Mouse (Mus musculus) ovary, postnatal 14 days (tissue): ENCODE results near the gene Zpbp.

Source experiments
- DNase-seq: peaks from one replicate; pipeline ENCODE4 v3.0.0; 2022; ENCODE audit warnings: low spot score

Zpbp gene

DNA sequence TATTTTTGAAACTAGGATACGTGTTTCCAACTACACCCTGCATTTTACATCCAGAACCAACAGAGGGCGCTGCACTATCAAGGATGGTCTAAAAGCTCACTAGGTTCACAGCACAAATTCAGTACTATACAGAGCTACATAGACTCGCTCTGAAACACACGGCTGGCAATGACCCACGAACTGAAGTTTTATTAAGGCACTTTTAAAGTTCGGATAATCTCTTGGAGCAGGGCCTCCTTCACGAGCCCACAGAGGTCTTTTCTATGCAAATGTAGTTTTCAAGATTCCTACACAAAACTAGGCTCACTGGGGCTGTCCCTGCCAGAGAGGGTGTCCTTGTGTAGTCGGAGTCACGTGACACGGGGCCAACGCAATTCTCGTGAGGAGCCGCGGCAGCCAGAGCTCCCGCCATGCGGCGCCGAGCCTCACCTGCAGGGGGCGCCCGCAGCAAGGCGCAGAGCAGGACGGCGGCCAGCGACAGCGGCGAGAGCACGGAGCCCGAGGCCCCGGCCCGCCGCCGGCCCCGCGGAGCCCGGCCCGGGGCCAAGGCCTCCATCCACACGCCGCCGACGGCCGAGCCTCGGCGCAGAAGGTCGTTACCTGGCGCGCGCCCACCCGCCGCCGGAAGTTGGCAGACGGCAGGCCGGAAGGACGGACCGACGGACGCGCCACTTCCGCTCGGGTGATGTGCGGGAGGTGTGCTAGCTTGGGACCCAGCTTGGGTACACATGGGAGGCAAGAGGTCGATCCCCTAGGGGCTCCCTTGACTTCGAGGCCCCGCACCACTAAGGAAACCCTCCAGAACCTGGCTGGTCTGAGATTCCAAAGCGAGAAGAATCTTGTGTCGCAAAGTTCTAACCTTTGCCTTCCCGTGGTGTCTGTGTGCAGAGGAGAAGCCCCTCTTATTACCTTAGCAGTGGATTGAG lies at the start of gene Zpbp, which contains the start of gene Spata48:
Gene Zpbp (minus strand): TSS at position 774 of the 926 bp plus-strand sequence.
Gene Spata48 (plus strand): TSS at position 460 of the 926 bp plus-strand sequence.
- peak; percentile 83 for DNase-seq

DNA sequence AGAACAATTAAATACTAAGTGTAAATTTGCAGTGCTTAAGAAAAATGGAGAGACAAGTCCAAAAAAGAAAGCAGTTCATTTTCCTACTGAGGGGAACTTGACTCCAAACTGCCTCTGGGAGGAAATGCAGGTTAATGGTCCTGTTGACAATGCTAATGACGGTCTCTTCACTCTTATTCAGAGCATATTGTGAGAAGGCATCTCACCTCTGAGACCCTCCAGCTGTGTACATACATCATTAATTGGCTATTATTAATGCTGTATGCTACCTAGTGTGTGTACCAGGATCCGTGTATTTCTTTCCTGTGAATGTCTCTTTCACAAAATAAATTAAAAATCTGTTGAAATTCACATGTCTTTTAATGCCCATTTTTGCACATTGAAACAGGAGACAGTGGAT lies 47.2 kb upstream of the Zpbp start:
- DNase-seq: no peak

DNA sequence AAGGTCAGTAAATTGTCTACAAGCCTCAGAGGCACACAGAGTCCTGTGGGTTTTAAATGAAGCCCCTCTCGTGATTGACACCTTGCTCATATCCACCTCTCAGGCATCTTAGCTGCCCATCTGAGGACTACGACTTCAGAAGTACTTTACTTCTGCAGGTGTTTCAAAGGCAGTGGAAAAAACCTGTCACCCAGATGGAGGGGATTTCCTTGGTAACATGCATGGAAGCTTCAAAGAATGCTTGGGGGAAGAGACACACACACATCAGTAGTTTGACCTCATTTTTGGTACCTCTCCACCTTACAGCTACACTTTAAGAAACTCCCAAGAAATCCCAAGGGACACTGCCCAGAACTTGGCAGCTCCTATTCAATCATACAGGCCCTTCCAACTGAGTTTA lies 44.0 kb upstream of the Zpbp start:
- no peak for DNase-seq

DNA sequence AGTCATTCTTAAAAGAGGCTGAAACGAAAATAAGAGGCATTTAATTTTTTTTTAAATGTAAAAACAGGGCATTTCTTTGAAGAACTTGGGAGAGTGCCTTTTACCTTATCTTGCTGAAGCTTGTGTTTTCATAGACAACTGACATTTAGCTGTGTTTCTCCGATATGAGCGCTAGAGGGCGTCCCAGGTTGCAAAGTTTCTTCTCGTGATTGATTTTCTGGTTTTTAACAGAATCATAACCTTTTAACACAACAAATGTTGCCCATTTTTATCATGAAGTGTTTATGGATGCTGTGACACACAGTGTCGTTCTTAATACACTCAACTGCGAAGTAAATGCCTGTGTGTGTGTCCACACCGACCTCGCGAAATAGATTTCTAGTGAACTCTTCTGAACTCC lies 37.7 kb upstream of the Zpbp start:
- no peak for DNase-seq

DNA sequence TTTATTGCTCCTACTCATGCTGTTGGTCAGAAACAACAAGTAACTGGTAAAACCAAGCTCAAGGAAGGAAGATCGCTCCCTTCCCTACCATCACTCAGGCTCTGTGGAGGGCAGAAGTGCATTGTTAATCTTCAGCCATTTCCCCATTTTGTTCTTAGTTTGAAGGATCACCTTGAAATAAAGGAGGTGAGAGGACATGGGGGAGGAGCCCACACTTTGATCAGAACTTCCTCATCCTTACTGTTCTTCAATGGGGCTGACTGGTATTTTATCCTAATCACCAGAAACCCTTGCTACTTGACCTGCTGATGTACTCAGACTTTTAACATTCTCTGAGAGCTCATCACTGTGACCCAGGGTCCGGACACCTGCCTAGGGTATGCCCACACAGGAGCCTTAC lies 33.5 kb upstream of the Zpbp start:
- DNase-seq: no peak

DNA sequence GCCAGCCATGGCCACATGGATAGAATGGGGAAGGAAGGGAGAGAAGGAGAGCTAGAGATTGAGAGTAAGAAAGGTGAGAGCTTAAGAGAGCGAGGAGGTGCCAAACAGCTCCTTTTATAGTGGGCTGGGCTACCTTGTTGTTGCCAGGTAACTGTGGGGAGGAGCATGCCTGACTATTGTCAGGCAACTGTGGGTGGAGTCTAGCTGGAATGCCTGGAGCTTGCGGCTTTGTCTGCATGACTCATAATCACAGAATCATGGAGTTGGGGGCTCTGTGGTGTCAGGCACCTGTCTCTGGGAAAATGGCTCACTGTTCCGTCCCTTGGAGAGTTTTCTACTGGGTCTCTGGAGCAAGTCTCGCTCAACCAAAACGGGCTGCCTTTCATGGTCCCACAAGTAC lies 29.8 kb upstream of the Zpbp start:
- no peak for DNase-seq

DNA sequence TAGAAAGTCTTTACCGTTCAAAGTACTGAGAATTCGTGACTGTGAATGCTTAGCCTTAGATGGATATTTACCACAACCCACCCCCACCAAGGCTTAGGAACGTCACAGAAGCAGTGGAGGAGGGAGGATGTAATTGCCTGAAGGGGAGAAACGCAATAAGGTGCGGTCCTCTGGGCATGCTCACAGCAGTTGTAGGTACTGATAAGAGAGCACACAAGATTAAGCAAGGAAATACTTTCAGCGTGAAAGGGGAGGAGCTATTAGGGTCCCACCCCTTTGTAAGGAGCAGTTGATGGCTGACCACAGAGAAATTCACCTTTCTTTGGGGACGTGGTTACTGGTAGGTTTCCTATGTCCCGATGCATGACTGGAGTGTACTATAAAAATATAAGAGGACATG lies 22.2 kb upstream of the Zpbp start:
- DNase-seq: no peak

DNA sequence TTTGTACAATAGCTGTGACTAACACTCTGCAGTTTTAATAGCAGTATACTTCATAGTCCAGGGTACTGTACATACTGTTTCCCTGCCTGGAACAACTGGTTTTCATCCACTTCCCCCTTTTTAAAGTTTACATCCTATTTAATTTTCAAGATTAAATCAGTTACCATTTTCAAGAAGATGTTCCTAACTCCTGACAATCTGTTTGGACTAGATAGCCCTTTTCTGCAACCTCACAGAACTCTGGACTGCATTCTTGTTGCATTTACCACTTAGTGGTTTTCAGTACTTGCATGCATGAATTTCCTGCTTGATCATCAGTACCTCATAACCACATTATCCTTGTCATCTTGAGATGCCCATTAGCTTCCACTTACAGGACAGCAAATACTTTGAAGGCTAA lies 6.7 kb upstream of the Zpbp start:
- DNase-seq: no peak

DNA sequence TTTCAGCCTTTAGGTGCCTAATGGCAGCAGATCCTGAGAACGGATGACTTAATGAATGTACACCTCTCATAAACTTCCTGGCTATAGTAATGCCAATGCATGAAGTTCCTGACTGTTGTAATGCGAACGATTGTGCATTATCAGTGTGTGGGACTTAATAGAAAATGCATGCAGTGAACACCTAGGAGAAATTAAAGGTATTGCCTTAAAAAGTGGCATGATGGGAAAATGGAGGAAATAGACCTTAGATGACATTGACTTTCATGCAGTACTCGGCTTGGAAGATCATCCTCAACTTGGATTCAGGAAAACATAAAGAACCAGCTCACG lies 318 bp upstream of the Zpbp start:
- no peak for DNase-seq

DNA sequence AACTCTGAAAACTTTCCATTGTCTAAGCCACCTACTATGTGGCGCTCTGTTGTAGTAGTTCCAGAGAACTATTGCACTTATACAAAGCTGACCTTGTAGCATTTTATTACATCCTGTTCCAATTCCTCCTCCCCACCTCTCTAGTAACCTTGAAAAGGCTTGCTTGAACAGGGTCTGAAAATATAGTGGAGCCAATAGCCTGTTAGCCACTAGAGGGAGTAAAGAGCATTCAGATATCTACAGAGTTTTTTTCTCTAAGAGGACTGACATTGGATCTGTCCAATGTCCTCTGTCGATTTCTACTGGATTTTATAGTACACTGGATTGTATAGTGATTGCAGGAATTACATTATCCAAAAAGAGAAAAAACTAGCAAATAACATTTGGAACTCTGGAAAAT lies 7.2 kb downstream of the Zpbp start:
- no peak for DNase-seq

DNA sequence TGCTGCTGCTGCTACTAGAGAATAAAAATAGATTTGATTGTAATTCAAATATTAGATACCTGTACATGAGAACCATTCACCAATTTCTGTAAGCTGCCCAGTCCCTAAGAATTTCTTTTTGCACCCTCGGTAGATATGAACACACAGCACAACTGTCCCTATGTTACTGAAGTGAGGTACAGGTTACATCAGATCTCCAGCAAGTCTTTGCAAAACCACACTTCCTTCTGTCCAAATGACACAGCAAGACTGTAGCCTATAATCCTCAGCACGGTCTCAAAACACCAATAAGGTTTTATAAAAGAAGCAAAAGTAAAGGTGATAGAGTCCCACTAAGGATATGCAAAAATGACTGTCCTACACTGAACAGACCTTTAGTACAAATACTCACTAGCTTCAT lies 44.9 kb downstream of the Zpbp start:
- DNase-seq: no peak

DNA sequence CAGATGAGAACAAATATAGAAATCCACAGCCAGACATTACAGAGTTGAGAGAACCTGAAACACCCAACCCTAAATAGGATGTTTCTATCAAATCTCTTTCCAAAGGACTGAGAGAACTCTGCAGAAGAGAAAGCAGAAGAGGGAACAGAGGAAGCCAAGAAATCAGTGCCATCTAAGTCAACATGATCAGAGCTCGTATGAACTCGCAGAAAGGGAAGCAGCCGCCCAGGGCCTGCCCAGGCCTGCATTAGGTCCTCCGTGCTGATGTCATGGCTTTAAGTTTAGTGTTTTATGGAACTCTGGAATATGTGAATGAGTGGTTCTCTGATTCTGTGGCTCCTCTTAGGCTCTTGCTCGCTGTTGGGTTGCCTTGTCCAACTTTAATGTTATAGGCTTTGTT lies 48.0 kb downstream of the Zpbp start:
- DNase-seq: no peak

DNA sequence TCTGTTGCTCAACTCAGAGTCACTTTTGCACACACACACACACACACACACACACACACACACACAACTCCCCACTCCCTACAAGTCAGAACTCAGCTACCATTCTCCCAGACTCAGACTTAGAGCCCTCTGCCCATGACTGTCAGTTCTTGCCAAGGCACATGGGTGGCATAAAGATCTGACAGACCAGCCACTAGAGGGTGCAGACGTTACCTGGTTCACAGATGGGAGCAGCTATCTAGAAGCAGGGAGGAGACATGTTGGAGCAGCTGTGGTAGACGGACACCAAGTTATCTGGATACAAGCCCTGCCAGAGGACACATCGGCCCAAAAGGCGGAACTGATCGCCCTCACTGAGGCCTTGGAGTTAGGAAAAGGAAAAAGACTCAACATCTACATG lies 67.5 kb downstream of the Zpbp start:
- DNase-seq: no peak

DNA sequence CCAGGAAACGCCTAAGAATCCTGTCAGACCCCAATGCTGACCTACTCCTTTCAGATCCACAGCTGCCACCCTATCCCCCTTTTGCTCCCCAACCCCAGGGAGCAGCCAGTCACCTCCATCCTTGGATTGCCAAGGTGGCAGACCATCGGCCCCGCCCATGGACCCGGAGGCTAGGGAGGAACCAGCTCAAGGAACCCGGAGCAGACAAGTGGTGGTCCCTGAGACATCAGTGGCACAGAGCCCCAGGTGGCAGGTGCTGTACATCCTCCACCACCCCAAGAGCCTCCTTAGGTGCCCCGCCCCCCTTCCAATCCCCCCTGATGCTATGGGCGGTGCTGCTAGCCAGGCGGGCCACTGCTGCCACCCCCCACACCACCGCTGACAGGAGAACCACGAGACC lies 69.0 kb downstream of the Zpbp start:
- DNase-seq: no peak

DNA sequence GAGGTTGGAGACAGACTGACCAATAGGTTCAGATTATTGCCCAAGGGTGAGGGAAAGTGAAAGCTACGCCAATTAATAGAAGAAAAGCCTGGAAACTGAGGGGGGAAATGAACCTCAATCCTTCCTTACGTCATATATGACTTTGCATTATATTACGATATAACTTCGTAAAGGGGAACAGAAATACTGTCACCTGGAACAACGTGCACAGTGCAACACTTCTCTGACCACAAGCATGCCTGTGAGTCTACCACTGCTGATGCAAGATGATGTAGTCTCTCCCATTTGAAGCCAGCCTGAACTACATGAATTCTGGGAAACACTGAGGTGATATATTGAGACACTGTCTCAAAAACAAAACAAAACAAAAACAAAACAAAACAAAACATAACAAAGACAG lies 90.9 kb downstream of the Zpbp start:
- DNase-seq: no peak

DNA sequence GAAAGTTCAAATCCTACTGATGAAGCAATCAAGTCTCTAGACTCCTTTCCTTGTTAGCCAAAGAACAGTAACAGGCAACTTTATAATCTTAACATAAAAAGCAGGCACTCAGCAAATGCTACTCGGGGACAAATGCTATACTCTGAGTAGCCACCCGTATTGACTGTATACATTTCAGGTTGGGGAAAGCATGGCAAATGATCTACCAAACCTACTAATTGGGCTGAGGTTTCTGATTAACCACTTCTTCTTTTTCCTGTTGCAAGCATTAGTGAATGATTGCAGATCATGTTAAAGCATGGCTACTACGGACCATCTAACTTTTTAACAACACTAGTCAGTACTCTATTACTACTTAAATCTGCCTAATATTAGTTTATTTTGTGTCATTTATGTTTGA lies 178.7 kb downstream of the Zpbp start:
- no peak for DNase-seq

DNA sequence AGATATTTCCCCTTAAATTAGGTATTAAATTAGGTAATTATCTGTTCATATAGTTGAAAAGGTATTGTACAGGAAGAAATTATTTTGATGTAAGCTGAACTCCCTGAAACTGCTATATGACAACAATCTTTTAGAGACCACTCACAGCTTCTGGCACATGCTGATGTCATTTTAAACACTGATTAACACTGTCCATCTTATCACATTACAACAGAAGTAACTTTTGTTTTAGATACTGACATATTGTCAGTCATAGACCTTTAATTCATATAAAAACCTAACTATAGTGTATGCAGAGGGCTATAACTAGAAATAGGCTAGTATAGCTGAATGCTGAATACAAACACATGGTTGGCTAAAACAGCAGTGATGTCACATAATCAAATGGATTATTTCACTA lies 182.1 kb downstream of the Zpbp start:
- no peak for DNase-seq

DNA sequence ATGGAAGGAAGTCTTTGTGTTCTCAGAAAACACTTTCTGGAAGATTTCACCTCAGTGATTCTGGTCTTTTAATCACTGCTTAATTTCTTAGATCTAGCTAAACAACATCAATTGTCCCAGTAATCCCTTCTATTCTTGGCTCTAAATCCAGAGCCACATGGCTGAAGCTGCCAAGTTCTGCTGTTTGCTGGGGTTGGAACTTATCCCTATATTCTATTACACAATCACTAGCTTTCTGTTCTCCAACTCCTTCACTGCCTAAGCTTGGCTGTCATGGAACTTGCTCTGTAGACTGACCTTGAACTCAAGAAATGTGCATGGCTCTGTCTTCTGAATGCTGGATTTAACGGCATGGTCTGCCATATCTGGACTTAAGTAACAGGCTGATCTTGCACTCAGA lies 204.9 kb downstream of the Zpbp start:
- no peak for DNase-seq

DNA sequence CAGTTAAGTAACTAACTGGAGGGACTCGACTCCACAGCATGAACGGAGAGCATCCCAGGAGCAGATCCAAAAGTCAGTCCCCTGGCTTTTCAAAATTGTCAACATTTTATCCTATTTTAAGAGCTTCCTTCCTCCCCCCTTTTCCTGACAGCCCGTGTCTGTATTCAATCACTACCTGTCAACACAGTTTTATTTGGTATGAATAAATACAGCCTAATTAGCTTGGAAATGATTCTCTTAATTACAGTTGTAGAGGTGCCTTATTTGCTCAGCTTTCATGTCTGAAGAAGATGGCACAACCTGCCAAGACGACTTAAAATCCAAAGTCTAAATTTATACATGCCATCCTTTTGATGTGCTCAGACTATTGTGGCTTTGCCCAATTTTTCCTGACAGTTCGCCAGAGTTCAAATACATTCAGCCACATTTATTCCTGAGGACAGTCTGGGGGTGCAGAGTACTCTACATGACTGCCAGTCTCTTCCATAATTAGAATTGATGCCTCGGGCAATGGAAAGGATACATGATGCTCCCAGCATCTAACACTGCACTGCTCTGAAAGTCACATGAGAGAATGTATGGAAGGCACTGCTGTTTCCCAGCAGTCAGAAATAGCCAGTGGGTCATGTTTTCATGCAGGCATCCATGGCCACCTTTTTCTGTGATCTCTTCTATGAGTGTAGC lies 219.4 kb downstream of the Zpbp start:
- no peak for DNase-seq

DNA sequence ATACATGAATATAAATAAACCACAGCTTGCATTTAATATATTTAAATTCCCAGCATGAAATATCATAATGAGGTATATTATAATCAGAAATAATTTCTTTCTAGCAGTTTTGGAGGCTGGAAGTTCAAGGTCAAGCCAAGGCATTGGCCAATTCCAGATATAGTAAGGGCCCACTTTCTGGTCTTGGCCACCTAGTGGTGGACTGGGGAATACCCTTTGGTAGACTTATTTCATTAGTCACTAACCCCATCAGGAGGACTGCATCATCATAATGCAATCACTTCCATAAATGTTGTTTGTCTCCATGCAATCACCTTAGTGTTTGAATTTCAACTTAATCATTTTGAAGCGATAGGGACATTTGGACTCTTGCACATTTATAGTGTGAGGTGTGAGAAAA lies 222.9 kb downstream of the Zpbp start:
- no peak for DNase-seq
